Comparison of ENCODE assay signal across 10 mouse cellular contexts in genomic region chr10:43777612-43778600, GRCm38 (mm10).
DNase-seq lines count a peak whose midpoint lies in the region; ATAC-seq lines count a peak whose summit lies in the region.
"Had no signal": no experiment of that assay in that cellular context is flagged by ENCODE, and none has a peak within 500 bp of the region (broad histone marks: within the 10 kb centered on the region; RNA-seq: fewer than 3 reads in every experiment).

No protein-coding gene starts in this region.

- no peak overlapping the region for H3K4me2 ChIP-seq in midbrain, embryonic 11.5 days

- no peak overlapping the region for H3K9ac ChIP-seq in midbrain, embryonic 11.5 days (ENCODE audit: low read length)

- DNase-seq in midbrain, embryonic 10.5 days (ENCODE audit: low spot score) = peak; percentile 11
- DNase-seq in midbrain, embryonic 11.5 days (ENCODE audit: low spot score, missing footprints) = no peak
- DNase-seq in layer of hippocampus, adult 11-12 months (ENCODE audit: low spot score) = peak; percentile 39
- peak; percentile 50 to 72 for DNase-seq in left cerebral cortex, postnatal 25 days (ENCODE audit: low spot score in 2 of 2)
- DNase-seq in testis, postnatal 14 days (ENCODE audit: low spot score) = peak; percentile 20
- no peak for DNase-seq in B cell, adult 2 months
- DNase-seq: adrenal gland, postnatal 25 days; gastrocnemius, adult 2 months; lung, postnatal 36 days had no signal

- 88% methylated on average over 28 of the region's 28 CpGs for WGBS in midbrain, embryonic 10.5 days
- 84% methylated on average over 28 of the region's 28 CpGs for WGBS in midbrain, embryonic 11.5 days

- peaks cover 9% of the 10 kb centered on the region; the same call in 1 of the 2 replicates for H3K9me3 ChIP-seq in midbrain, embryonic 10.5 days (replicated peaks)
- H3K9me3 ChIP-seq in midbrain, embryonic 11.5 days (ENCODE audit: control insufficient read depth, low read length) = no peaks in the 10 kb centered on the region

- no peak overlapping the region for H3K27ac ChIP-seq in midbrain, embryonic 10.5 days (replicated peaks)
- H3K27ac ChIP-seq in midbrain, embryonic 11.5 days (ENCODE audit: low read depth, low read length) = no peak overlapping the region
- H3K27ac ChIP-seq: gastrocnemius, adult 2 months had no signal

- no peak for ATAC-seq in midbrain, embryonic 11.5 days (ENCODE audit: low FRiP score)
- no peak for ATAC-seq in megakaryocyte, adult 5-6 weeks (ENCODE audit: poor library complexity, severe bottlenecking)

- no peaks in the 10 kb centered on the region for H3K27me3 ChIP-seq in midbrain, embryonic 10.5 days (ENCODE audit: low read depth, poor library complexity, severe bottlenecking)
- H3K27me3 ChIP-seq in midbrain, embryonic 11.5 days (ENCODE audit: control insufficient read depth, insufficient read depth, low read length) = no peaks in the 10 kb centered on the region

- intact Hi-C loops in left cerebral cortex, postnatal 25 days (cut with DNase I) = no loop called here

- H3K4me1 ChIP-seq in midbrain, embryonic 10.5 days = no peaks in the 10 kb centered on the region
- no peaks in the 10 kb centered on the region for H3K4me1 ChIP-seq in midbrain, embryonic 11.5 days (ENCODE audit: control insufficient read depth, insufficient read depth, low read length)

- H3K36me3 ChIP-seq in midbrain, embryonic 10.5 days = no peaks in the 10 kb centered on the region
- no peaks in the 10 kb centered on the region for H3K36me3 ChIP-seq in midbrain, embryonic 11.5 days (ENCODE audit: control insufficient read depth, insufficient read depth, low read length)

- H3K4me3 ChIP-seq in midbrain, embryonic 10.5 days = no peak overlapping the region
- H3K4me3 ChIP-seq in midbrain, embryonic 11.5 days (ENCODE audit: low read depth, low read length) = no peak overlapping the region
- H3K4me3 ChIP-seq: gastrocnemius, adult 2 months had no signal

Comparison
In these comparisons a context has a peak if more than half of its experiments do, and no peak if none do; other contexts are left out.
1. DNase-seq: peak in midbrain, embryonic 10.5 days (single experiment), layer of hippocampus, adult 11-12 months (single experiment), left cerebral cortex, postnatal 25 days (2 of 2) and testis, postnatal 14 days (single experiment); none in midbrain, embryonic 11.5 days (single experiment) and B cell, adult 2 months (0 of 2).